Mouse (Mus musculus): ENCODE measurements around the gene Ubash3b. TPM values are rescaled to one million over a fixed set of nuclear protein-coding genes. Genes with fewer than 3 reads are reported as not detected.

Gene Ubash3b
- 10 to 100 TPM; 30.7 to 32.6 TPM for total RNA-seq (2021)
- long read RNA-seq, full-length matches to known transcripts: 6 of 17 reads
- long read RNA-seq, partial matches to known transcripts: 4 of 17 reads
- long read RNA-seq, other reads (novel, unspliced or antisense): 7 of 17 reads

GRCm38 (mm10) chr9:41161413-41161812, at the start of gene Ubash3b:
TSS of gene Ubash3b (minus strand) at chr9:41161697.
- DNase-seq (ENCODE audit: low spot score in 2 of 2): no peak

GRCm38 (mm10) chr9:41207130-41208104, 45.9 kb upstream of the Ubash3b start:
- peak; percentile 93 to 94 for DNase-seq (ENCODE audit: low spot score in 2 of 2)

GRCm38 (mm10) chr9:41206717-41207116, 45.2 kb upstream of the Ubash3b start:
- no peak for DNase-seq (ENCODE audit: low spot score in 2 of 2)

GRCm38 (mm10) chr9:41205267-41205666, 43.8 kb upstream of the Ubash3b start:
- no peak for DNase-seq (ENCODE audit: low spot score in 2 of 2)

- no peak for DNase-seq (ENCODE audit: low spot score in 2 of 2)
Measured at GRCm38 (mm10) chr9:41199456-41200252, 38.2 kb upstream of the Ubash3b start.

GRCm38 (mm10) chr9:41198501-41199265, 37.2 kb upstream of the Ubash3b start:
- DNase-seq (ENCODE audit: low spot score in 2 of 2): peak in 1 of 2 experiments; percentile 22

- no peak for DNase-seq (ENCODE audit: low spot score in 2 of 2)
Measured at GRCm38 (mm10) chr9:41195742-41196311, 34.3 kb upstream of the Ubash3b start.

- DNase-seq (ENCODE audit: low spot score in 2 of 2): no peak
Measured at GRCm38 (mm10) chr9:41191651-41192210, 30.2 kb upstream of the Ubash3b start.

- peak; percentile 88 to 91 for DNase-seq (ENCODE audit: low spot score in 2 of 2)
Measured at GRCm38 (mm10) chr9:41190745-41191482, 29.4 kb upstream of the Ubash3b start.

- no peak for DNase-seq (ENCODE audit: low spot score in 2 of 2)
Measured at GRCm38 (mm10) chr9:41187939-41188338, 26.4 kb upstream of the Ubash3b start.

GRCm38 (mm10) chr9:41187498-41187897, 26.0 kb upstream of the Ubash3b start:
- DNase-seq (ENCODE audit: low spot score in 2 of 2): no peak

GRCm38 (mm10) chr9:41185331-41185730, 23.8 kb upstream of the Ubash3b start:
- DNase-seq (ENCODE audit: low spot score in 2 of 2): no peak

GRCm38 (mm10) chr9:41182550-41182949, 21.1 kb upstream of the Ubash3b start:
- peak; percentile 32 to 52 for DNase-seq (ENCODE audit: low spot score in 2 of 2)

GRCm38 (mm10) chr9:41181803-41182202, 20.3 kb upstream of the Ubash3b start:
- peak in 1 of 2 experiments; percentile 39 for DNase-seq (ENCODE audit: low spot score in 2 of 2)

- no peak for DNase-seq (ENCODE audit: low spot score in 2 of 2)
Measured at GRCm38 (mm10) chr9:41181372-41181771, 19.9 kb upstream of the Ubash3b start.

GRCm38 (mm10) chr9:41179056-41179455, 17.6 kb upstream of the Ubash3b start:
- DNase-seq (ENCODE audit: low spot score in 2 of 2): no peak

- DNase-seq (ENCODE audit: low spot score in 2 of 2): no peak
Measured at GRCm38 (mm10) chr9:41173158-41173557, 11.7 kb upstream of the Ubash3b start.

GRCm38 (mm10) chr9:41172426-41172825, 10.9 kb upstream of the Ubash3b start:
- DNase-seq (ENCODE audit: low spot score in 2 of 2): no peak

GRCm38 (mm10) chr9:41170026-41170425, 8.5 kb upstream of the Ubash3b start:
- DNase-seq (ENCODE audit: low spot score in 2 of 2): no peak

Measured in layer of hippocampus, postnatal 10 days (tissue).